Mouse (Mus musculus): ENCODE results near the gene Apc2. TPM values are rescaled to one million over a fixed set of nuclear protein-coding genes. Genes with fewer than 3 reads are reported as not detected.

The Apc2 gene
- polyA plus RNA-seq, 1 experiment from 2014 or later = 9.1 TPM

DNA sequence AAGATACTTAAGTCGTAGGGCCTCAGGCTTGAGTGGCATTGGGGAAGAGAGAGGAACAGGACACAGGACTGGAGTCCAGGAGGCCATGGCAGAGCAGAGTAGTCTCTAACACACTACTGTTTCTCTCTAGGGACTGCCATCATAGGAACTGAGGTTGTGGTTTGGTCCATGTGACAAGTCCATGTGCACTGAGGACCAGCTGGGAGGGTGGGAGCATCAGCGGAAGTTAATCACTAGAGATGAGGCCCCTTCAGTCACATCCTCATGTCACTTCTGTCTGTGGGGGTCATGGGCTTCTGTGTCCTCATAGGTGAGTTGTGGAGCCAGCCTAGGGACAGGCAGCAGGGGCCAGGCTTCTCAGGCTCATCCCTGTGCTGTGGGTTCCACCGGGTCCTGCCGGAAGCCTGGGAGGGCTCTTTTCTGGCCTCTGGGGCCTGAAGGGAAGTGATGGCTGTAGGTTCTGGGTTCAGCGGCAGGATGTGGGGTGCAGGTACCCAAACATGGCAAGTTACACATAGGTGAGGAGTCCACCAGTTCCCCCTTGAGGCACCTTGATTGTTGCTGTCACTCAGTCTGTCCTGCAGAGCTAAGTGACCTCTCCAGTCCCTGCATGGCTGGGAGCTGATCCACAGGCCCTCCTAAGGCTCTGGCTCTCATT, 24.5 kb upstream of the Apc2 start:
- peaks cover 59% of the 10 kb centered on the region for H3K36me3 ChIP-seq (ENCODE audit: control insufficient read depth, insufficient read depth, low read length)

GRCm38 (mm10) chr10:80271870-80272585, 23.7 kb upstream of the Apc2 start:
- H3K4me2 ChIP-seq (ENCODE audit: low read length) = no peak overlapping the region
- WGBS = 91% methylated on average over 8 of the region's 8 CpGs
- ATAC-seq (replicated peaks; ENCODE audit: low FRiP score, low TSS enrichment, low read depth) = no peak
- no peaks in the 10 kb centered on the region for H3K9me3 ChIP-seq (ENCODE audit: control insufficient read depth, low read length)
- no peak for DNase-seq (ENCODE audit: low spot score)
- peaks cover 23% of the 10 kb centered on the region for H3K4me1 ChIP-seq (replicated peaks; ENCODE audit: control insufficient read depth, insufficient read depth, low read length)
- no peak overlapping the region for H3K4me3 ChIP-seq (ENCODE audit: low read depth, low read length)
- peaks cover 66% of the 10 kb centered on the region for H3K36me3 ChIP-seq (ENCODE audit: control insufficient read depth, insufficient read depth, low read length)
- no peaks in the 10 kb centered on the region for H3K27me3 ChIP-seq (replicated peaks; ENCODE audit: control insufficient read depth, insufficient read depth, low read length)
- H3K9ac ChIP-seq (ENCODE audit: low read length) = no peak overlapping the region
- H3K27ac ChIP-seq (ENCODE audit: low read depth) = no peak overlapping the region

More for the DNA sequence above, 24.5 kb upstream of the Apc2 start:
- no peak overlapping the region for H3K4me2 ChIP-seq (ENCODE audit: low read length)
- no peak overlapping the region for H3K27ac ChIP-seq (ENCODE audit: low read depth)
- no peak for ATAC-seq (replicated peaks; ENCODE audit: low FRiP score, low TSS enrichment, low read depth)
- H3K4me1 ChIP-seq (replicated peaks; ENCODE audit: control insufficient read depth, insufficient read depth, low read length) = peaks cover 29% of the 10 kb centered on the region
- H3K9me3 ChIP-seq (ENCODE audit: control insufficient read depth, low read length) = no peaks in the 10 kb centered on the region
- 0 out of 2 replicates have a peak overlapping the region, but pooled peaks have one; percentile 10 for H3K9ac ChIP-seq (ENCODE audit: low read length)
- DNase-seq (ENCODE audit: low spot score) = no peak
- H3K27me3 ChIP-seq (replicated peaks; ENCODE audit: control insufficient read depth, insufficient read depth, low read length) = no peaks in the 10 kb centered on the region
- WGBS = 83% methylated on average over 5 of the region's 5 CpGs
- no peak overlapping the region for H3K4me3 ChIP-seq (ENCODE audit: low read depth, low read length)

- Histone ChIP-seq H3K27me3 (replicated peaks; ENCODE audit: control insufficient read depth, insufficient read depth, low read length) (no peaks in the 10 kb centered on the region), H3K9ac (ENCODE audit: low read length) (no peak overlapping the region), H3K4me2 (ENCODE audit: low read length) (no peak overlapping the region), H3K4me3 (ENCODE audit: low read depth, low read length) (no peak overlapping the region), H3K36me3 (ENCODE audit: control insufficient read depth, insufficient read depth, low read length) (peaks cover 72% of the 10 kb centered on the region), H3K4me1 (replicated peaks; ENCODE audit: control insufficient read depth, insufficient read depth, low read length) (peaks cover 10% of the 10 kb centered on the region; the same call in 1 of the 2 replicates), H3K27ac (ENCODE audit: low read depth) (no peak overlapping the region), H3K9me3 (ENCODE audit: control insufficient read depth, low read length) (no peaks in the 10 kb centered on the region)
- ATAC-seq (replicated peaks; ENCODE audit: low FRiP score, low TSS enrichment, low read depth) = no peak
- WGBS = 95% methylated on average over 3 of the region's 3 CpGs
- DNase-seq (ENCODE audit: low spot score) = no peak
These were observed 21.9 kb upstream of the Apc2 start for GRCm38 (mm10) chr10:80273847-80274246.

GRCm38 (mm10) chr10:80276238-80276637, 19.5 kb upstream of the Apc2 start:
- peaks cover 91% of the 10 kb centered on the region for H3K36me3 ChIP-seq (ENCODE audit: control insufficient read depth, insufficient read depth, low read length)
- H3K4me1 ChIP-seq (replicated peaks; ENCODE audit: control insufficient read depth, insufficient read depth, low read length) = no peaks in the 10 kb centered on the region
- DNase-seq (ENCODE audit: low spot score) (no peak), ATAC-seq (replicated peaks; ENCODE audit: low FRiP score, low TSS enrichment, low read depth) (no peak)
- H3K4me3 ChIP-seq (ENCODE audit: low read depth, low read length) = no peak overlapping the region
- H3K27me3 ChIP-seq (replicated peaks; ENCODE audit: control insufficient read depth, insufficient read depth, low read length) = no peaks in the 10 kb centered on the region
- no peaks in the 10 kb centered on the region for H3K9me3 ChIP-seq (ENCODE audit: control insufficient read depth, low read length)
- H3K4me2 ChIP-seq (ENCODE audit: low read length) = no peak overlapping the region
- no peak overlapping the region for H3K27ac ChIP-seq (ENCODE audit: low read depth)
- WGBS = 88% methylated on average over 5 of the region's 5 CpGs
- H3K9ac ChIP-seq (ENCODE audit: low read length) = no peak overlapping the region

DNA sequence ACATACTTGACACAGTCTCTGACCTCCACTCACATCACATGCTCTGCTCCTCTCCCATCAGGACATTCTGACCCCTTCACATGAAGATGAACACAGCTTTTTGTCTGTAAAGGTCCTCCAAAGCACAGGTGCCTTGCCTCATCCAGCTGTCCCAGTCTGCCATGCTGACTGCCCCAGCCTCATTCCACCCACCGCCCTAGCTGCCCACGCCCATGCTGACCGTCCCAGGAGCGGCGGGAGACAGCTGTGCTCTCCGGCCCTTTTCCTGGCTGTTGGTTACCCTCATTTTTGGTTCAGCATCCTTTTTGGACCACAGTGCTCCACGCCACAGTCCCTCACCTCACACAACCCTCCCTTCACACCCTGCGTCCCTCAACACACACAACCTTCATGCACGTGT, 17.4 kb upstream of the Apc2 start:
- ATAC-seq (replicated peaks; ENCODE audit: low FRiP score, low TSS enrichment, low read depth) (no peak), DNase-seq (ENCODE audit: low spot score) (no peak)
- Histone ChIP-seq H3K4me2 (ENCODE audit: low read length) (no peak overlapping the region), H3K27ac (ENCODE audit: low read depth) (no peak overlapping the region), H3K36me3 (ENCODE audit: control insufficient read depth, insufficient read depth, low read length) (peaks cover 95% of the 10 kb centered on the region), H3K9ac (ENCODE audit: low read length) (no peak overlapping the region), H3K4me3 (ENCODE audit: low read depth, low read length) (no peak overlapping the region), H3K27me3 (replicated peaks; ENCODE audit: control insufficient read depth, insufficient read depth, low read length) (no peaks in the 10 kb centered on the region), H3K9me3 (ENCODE audit: control insufficient read depth, low read length) (no peaks in the 10 kb centered on the region), H3K4me1 (replicated peaks; ENCODE audit: control insufficient read depth, insufficient read depth, low read length) (no peaks in the 10 kb centered on the region)
- WGBS = 96% methylated on average over 9 of the region's 9 CpGs

DNA sequence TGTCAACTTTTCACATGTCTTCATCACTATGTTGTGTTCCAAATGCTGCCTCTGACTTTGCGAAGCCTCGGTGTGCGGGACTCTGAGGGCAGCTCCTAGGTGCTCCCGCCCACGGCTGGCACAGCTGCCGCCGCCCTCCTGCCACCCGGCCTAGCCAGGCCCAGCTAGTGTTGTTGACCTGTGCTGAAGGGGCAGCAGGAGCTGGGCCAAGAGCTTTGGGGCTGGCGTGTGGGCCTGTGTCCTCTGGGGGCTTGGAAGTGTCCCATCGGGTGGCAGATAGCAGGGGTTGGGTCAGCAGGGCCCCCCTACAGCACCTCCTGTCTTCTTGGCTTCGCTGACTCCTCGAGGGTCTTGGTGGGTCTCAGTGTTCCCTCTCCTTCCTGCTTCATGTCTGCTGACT, 16.5 kb upstream of the Apc2 start:
- Histone ChIP-seq H3K4me3 (ENCODE audit: low read depth, low read length) (no peak overlapping the region), H3K9me3 (ENCODE audit: control insufficient read depth, low read length) (no peaks in the 10 kb centered on the region), H3K9ac (ENCODE audit: low read length) (no peak overlapping the region), H3K4me2 (ENCODE audit: low read length) (no peak overlapping the region), H3K4me1 (replicated peaks; ENCODE audit: control insufficient read depth, insufficient read depth, low read length) (no peaks in the 10 kb centered on the region), H3K27ac (ENCODE audit: low read depth) (no peak overlapping the region), H3K27me3 (replicated peaks; ENCODE audit: control insufficient read depth, insufficient read depth, low read length) (no peaks in the 10 kb centered on the region), H3K36me3 (ENCODE audit: control insufficient read depth, insufficient read depth, low read length) (peaks cover 96% of the 10 kb centered on the region)
- ATAC-seq (replicated peaks; ENCODE audit: low FRiP score, low TSS enrichment, low read depth) (no peak), DNase-seq (ENCODE audit: low spot score) (no peak)
- 92% methylated on average over 12 of the region's 12 CpGs for WGBS

DNA sequence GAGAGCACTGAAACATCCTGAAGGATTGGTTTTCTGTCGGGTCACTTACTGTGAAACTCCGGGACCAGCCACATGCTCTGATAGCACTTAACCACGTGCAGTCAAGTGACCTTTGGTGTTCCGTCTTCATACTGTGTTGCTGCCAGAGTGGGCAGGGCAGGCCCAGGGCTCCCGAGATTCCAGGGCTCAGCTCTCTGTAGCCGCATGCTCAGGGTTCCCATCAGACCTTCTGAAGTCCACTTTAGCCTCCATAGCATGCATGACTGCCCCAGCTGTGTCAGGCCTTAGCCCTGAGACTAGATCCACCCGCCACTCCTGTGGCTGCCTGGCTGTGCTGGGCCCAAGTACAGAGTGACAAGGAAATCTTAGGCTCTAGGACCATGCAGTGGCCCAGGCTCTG, 14.5 kb upstream of the Apc2 start:
- Histone ChIP-seq H3K9me3 (ENCODE audit: control insufficient read depth, low read length) (no peaks in the 10 kb centered on the region), H3K4me2 (ENCODE audit: low read length) (no peak overlapping the region), H3K4me3 (ENCODE audit: low read depth, low read length) (no peak overlapping the region), H3K36me3 (ENCODE audit: control insufficient read depth, insufficient read depth, low read length) (peaks cover 97% of the 10 kb centered on the region), H3K27me3 (replicated peaks; ENCODE audit: control insufficient read depth, insufficient read depth, low read length) (no peaks in the 10 kb centered on the region), H3K4me1 (replicated peaks; ENCODE audit: control insufficient read depth, insufficient read depth, low read length) (no peaks in the 10 kb centered on the region), H3K9ac (ENCODE audit: low read length) (no peak overlapping the region), H3K27ac (ENCODE audit: low read depth) (no peak overlapping the region)
- no peak for DNase-seq (ENCODE audit: low spot score)
- no peak for ATAC-seq (replicated peaks; ENCODE audit: low FRiP score, low TSS enrichment, low read depth)
- 86% methylated on average over 7 of the region's 7 CpGs for WGBS

DNA sequence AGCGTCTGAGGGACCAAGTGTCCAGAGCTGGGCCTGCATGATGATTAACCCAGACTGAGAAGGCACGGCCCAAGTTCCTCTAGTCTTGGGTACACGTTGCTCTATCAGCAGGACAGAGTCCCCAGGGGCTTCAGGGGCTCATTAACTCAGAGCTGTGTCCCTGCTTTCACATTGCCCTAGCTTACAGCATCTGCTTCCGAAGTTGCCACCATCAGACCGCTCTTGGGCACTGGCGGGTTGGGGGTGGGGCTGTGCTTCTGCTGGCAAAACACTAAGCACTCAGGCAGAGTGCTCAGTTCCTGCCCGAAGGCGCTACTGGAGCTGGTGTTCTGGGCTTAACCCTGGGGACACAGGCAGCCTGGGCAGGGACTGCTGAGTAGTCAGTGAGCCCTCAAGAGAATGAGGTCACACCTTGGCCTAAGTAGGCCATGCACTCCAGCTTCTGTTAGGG, 13.8 kb upstream of the Apc2 start:
- H3K4me3 ChIP-seq (ENCODE audit: low read depth, low read length) = no peak overlapping the region
- no peak overlapping the region for H3K9ac ChIP-seq (ENCODE audit: low read length)
- no peak for ATAC-seq (replicated peaks; ENCODE audit: low FRiP score, low TSS enrichment, low read depth)
- H3K27ac ChIP-seq (ENCODE audit: low read depth) = no peak overlapping the region
- H3K4me1 ChIP-seq (replicated peaks; ENCODE audit: control insufficient read depth, insufficient read depth, low read length) = no peaks in the 10 kb centered on the region
- H3K27me3 ChIP-seq (replicated peaks; ENCODE audit: control insufficient read depth, insufficient read depth, low read length) = no peaks in the 10 kb centered on the region
- peaks cover 97% of the 10 kb centered on the region for H3K36me3 ChIP-seq (ENCODE audit: control insufficient read depth, insufficient read depth, low read length)
- 81% methylated on average over 8 of the region's 8 CpGs for WGBS
- DNase-seq (ENCODE audit: low spot score) = no peak
- no peak overlapping the region for H3K4me2 ChIP-seq (ENCODE audit: low read length)
- no peaks in the 10 kb centered on the region for H3K9me3 ChIP-seq (ENCODE audit: control insufficient read depth, low read length)
